Mouse (Mus musculus): ENCODE results near the gene Rnf182.

Rnf182 gene

DNA sequence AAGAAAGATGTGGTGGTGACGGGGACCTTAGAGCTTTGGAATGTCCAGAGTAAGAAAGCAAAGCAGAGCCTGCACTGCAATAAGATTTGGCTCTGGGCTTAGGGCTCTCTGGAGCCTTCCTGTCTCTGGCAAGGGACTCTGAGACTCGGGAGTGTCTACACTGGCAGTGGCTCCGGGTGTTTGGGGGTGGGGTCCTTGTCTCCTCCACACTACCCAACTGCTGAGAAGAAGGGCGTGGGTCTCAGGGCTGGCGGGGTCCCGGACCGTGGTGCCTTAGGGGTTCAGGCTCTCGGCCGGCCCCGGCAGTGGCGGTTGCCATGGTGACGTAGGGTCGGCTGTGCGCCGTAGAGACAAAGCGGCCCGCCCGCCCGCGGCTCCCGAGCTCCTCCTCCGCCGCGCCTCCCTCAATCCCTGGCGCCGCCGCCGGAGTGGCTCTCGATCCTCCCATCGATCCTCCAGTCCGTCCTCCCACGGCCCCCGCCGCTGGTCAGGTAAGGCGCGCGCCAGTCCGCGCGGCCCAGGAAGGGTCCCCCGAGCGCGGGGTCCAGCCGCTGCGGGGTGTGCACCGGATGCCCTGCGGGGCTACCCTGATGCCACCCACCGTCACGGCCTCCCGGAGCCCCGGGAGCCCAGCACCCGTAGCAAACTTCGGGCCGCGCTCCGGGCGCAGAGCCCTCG, at the start of gene Rnf182:
Gene Rnf182, plus strand, starts transcription at position 134 of the 678 bp plus-strand sequence.
- peak; percentile 67 for DNase-seq

DNA sequence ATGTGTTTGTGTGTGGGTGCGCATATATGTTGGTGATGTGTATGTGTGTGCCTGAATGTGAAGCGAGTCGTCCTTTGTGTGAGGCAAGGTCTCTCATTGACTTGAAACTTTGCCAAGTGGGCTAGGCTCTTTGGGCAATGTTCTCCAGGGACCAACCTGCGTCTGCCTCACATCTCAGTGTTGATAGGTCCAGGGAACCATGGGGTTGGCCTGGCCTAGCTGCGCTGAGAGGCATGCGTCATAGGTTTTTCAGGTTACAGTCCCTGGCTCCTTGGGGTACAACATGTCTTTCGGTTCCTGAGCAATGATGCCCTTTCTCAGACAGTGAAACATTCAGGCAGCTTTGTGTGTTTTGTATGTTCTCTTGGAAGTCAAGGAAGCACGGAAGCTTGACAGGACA, 49.3 kb upstream of the Rnf182 start:
- DNase-seq, result no peak

- DNase-seq, result no peak
Measured at GRCm38 (mm10) chr13:43567141-43567891, 48.2 kb upstream of the Rnf182 start.

GRCm38 (mm10) chr13:43573979-43574378, 41.5 kb upstream of the Rnf182 start:
- DNase-seq, result no peak

GRCm38 (mm10) chr13:43575431-43575830, 40.1 kb upstream of the Rnf182 start:
- no peak for DNase-seq

- peak; percentile 36 for DNase-seq
Measured at GRCm38 (mm10) chr13:43577254-43577653, 38.3 kb upstream of the Rnf182 start.

DNA sequence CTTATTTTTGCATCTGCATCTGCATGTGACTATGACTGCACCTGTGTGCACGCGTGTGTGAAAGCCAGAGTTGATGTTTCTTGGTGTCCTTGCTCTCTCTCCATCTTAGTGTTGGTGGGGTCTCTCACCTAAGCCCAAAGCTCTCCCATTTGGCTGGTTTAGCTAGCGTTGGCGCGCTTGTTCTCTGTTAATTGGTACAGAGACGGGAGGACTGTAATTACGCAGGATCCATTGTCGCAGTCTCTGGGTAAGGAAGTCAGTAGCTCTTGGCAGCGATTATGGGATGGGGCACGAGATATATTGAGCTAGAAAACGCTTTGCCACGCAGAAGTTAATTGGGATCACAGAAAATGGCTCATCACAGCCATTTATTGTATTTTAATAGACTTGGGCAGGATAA, 37.7 kb upstream of the Rnf182 start:
- DNase-seq, result no peak

DNA sequence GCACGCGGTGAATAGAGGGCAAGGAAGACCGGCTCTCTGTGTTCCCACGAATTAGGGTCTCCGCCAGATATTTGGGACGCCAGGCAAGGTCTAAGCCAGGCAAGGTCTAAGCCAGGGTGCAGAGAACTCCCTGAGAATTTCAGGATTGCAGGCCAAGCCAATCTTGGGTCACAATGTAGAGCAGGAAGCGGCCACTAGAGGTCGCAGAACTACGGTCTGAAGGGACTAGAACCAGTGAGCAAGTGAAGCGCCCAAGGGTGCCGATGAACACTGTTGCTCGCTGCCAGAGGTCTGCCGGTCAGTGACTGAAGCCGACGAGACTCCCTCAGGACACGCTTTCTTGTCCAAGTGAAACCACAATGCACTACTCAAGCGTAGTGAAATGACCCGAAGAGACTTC, 35.8 kb upstream of the Rnf182 start:
- peak; percentile 63 for DNase-seq

GRCm38 (mm10) chr13:43580661-43581060, 34.8 kb upstream of the Rnf182 start:
- DNase-seq, result no peak

DNA sequence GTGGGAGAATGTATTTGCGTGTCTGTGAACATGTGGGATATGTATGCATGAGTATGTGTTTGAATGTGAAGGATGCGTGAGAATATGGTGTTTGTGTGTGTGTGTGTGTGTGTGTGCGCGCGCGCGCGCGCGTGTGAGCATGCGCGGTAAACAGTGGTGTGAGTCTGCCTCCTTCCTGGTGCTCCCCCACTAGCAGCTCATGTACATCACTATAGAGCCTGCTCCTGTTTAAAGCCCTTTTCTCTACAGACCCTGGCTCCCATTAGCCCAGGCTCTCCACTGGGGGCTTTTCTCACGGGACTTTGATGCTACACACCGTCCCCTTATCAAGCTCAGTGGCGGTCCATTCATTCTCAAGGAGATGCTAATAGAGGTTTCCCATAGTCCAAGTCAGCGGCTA, 32.5 kb upstream of the Rnf182 start:
- no peak for DNase-seq

DNA sequence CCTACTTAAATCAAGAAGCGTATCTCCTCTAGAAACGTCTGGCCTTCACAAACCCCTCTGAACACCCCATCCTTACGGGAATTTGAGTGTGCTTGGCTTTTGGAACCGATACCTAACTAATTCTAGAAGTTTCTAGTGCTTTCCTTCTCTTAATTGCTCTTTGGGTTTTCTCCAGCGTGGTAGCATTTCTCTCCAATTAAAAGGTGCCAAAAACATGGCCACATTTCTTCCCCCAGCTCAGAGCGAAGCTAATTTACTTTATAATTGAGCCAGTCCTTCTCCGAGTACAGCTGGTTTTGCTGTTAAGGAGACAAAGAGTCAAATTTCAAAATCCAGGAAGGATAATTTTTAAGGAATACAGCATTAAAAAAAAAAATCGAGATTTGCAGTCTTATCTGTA, 32.0 kb upstream of the Rnf182 start:
- DNase-seq, result no peak

DNA sequence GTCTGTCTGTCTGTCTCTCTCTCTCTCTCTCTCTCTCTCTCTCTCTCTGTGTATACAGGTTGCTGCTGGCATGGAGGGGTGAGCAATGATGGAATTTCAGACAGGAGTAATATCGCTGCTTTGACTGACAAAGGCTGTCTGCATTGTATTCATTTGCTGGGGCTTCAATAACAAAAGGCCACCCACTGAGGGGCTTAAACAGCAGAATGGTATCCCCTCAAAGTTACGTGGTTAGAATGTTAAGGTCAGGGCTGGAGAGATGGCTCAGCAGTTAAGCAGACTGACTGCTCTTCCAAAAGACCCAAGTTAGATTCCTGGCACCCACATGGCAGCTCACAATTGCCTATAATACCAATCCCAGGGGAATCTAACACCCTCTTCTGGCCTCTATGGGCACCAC, 30.2 kb upstream of the Rnf182 start:
- no peak for DNase-seq

- no peak for DNase-seq
Measured at GRCm38 (mm10) chr13:43586966-43587365, 28.5 kb upstream of the Rnf182 start.

DNA sequence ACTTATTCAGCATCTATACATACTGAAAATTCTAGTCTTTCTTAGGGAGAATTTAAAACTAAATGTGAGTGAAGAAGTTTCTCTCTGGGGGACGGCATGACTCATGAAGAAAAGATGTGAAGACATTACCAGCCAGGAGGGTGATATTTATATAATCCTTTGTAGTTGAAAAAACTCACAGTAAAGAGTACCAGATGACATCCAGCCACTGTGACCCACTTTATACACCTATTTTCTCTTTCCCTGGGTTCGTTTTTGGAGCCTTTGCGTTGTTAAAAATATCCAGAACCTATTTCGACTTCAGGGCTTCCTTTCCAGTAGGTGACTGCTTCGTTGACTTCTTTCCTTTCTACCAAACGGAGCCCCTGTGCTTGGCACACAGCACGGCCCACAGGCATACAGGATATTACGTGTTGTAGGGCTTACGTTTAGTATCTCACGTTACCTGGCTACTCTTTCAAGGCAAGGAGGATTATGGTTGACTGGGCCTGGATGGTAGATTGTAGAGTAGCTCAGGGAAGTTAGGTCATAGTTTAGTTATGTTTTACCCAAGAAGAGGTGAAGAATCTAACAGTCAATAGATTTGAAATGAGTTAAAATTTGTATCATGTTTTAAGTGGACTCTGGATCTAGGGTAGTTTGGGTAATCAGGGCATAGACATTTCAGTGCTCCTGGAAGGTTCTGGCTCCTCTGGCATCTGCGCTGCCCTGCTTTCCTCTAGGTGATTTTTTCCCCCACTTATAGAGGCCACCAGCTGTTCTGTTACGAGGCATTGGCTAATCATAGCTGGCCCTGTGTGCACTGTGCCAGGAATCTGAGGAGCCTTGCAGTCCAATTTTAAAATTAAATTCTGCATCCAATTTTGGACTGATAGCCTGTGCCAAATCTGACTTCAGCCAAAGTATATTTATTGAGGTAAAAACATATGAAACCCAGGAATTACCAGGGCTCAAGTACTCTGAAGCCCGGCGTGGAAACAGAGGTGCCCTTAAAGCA, 27.4 kb upstream of the Rnf182 start:
- DNase-seq, result no peak

DNA sequence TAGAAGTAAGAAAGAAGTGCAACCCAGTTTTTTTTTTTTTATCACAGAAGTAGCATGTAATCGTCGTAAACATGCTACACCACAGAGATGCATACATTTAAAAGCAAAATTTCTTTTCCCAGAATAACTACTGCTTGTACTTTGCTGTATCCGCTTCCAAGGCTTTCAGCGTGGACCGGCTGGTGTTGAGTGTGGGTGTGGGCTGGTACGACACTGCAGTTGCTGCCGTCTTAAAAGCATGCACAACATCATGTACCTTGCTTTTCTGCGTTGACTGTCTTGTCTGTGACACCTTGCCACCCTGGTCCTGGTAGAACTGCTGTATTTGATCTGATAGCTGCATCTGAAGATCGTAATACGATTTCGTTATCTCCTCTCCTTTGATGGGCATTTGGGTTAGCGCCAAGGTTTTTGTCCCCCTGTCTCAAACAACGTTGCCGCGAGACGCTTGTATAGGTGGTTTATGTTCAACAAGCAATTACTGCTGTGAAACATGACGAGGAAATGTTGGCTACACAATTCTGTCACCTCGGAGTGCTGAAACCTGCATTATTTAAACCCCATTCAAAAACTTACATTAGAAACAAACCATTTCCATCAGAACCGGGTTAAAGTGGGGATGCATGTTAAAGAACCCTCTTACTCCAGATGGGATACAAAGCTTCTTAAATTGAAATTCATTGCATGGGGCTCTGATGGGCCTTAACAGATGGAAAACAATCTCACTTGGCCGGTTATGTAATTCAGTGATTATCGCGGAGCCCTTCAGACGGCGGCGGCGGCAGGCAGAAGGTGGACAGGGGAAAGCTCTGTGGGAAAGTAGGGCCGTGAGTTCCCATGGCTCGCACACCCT, 23.5 kb upstream of the Rnf182 start:
- no peak for DNase-seq

GRCm38 (mm10) chr13:43592681-43593068, 22.8 kb upstream of the Rnf182 start:
- DNase-seq, result no peak

- DNase-seq, result peak; percentile 16
Measured at GRCm38 (mm10) chr13:43595896-43596295, 19.6 kb upstream of the Rnf182 start.

DNA sequence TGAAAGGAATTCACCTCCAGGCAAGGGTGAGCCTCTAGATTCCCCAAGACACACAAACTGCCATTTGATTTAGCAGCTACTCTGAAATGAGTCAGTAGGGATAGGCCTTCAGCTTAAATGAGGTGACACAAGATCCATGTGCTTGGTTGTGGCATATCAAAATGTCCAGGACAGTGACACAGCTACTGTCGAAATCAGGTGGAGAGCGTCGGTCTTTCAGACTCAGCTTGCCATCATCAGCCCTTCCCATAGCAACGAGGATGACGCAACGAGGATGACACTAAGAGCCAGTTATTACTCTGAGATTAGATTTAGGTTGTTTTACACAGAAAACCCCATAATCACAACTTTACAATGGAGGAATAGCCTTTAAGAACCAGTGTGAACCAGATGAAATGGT, 14.5 kb upstream of the Rnf182 start:
- no peak for DNase-seq

DNA sequence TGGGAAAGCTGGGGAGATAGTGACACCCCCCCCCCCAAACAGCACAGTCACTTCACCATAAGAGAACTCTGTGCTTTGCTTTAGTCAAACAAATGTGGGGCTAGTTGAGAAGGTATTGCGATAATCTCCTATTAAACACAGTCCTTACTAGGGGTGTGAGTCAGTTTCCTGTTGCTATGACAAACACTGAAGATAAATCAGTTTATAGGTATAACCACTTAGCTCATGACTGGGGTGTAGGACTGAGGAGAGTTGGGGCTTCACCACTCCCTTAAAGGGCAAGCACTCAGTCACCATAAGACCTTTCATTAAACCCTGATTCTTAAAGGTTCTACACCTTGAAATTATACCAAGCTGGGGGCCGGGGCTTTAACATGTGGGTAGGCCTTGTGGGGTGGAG, 13.1 kb upstream of the Rnf182 start:
- DNase-seq, result no peak

GRCm38 (mm10) chr13:43603042-43603441, 12.5 kb upstream of the Rnf182 start:
- no peak for DNase-seq

DNA sequence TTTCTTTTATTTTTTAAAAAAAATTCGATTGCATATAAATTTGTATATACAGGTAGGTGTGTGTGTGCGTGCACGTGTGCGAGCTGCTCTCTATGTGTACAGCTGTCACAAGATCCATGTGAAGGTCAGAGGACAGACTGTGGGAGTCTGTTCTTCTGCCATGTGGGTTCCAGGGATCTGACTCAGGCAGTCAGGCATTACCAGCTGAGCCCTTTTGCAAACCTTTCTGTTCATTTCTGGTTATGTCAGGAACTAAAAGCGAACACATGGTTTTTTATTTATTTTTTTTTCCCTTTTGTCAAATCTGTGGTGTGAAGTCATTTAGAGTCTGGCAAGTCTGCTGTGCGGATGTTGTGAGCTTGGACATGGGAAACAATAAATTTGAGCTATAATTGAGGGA, 6.7 kb upstream of the Rnf182 start:
- DNase-seq, result no peak

DNA sequence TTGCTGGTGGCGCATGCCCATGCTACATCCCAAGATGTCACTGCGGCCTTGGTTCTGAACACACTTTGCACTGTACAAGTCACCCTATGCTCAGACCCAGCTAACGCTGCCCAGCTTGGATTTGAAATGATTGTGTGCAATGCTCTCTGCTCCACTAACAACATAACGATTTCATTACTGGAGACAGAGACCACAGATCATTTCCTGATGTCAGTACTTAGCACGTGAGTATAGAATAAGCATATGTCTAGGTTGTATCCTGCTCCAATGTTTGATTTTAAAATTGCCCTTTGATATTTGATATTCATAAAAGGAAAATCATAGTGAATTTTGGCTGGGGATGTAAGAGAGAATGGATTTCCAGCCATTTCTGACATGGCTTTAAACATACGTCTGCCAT, 3.5 kb upstream of the Rnf182 start:
- no peak for DNase-seq
